Mouse (Mus musculus) heart, embryonic 10.5 days (tissue): ENCODE measurements at regions not wholly inside any gene's neighbourhood (a gene's known extent, or its start where the extent isn't known, plus 50 kb on each side); places are given as distances from the start of the nearest gene placed in this dataset.

Experiments
- DNase-seq: peaks from one replicate; pipeline ENCODE4 v3.0.0-alpha.2; 2017; ENCODE audit warnings: low spot score
- H3K27ac ChIP-seq: fragments of 300-500 bp; sonication (generic); 2 replicates; pipeline ENCODE4 v1.5.1; 2016; ENCODE audit warnings: mild to moderate bottlenecking
- H3K27me3 ChIP-seq: fragments of 300-500 bp; sonication (generic); 2 replicates; pipeline ENCODE4 v1.6.1; 2016; ENCODE audit warnings: mild to moderate bottlenecking; ENCODE audit not compliant: poor library complexity, insufficient read depth, severe bottlenecking
- H3K36me3 ChIP-seq: fragments of 300-500 bp; sonication (generic); 2 replicates; pipeline ENCODE4 v1.6.1; 2016; ENCODE audit warnings: mild to moderate bottlenecking, moderate library complexity
- H3K4me1 ChIP-seq: fragments of 300-500 bp; sonication (generic); 2 replicates; pipeline ENCODE4 v1.6.1; 2016; ENCODE audit warnings: mild to moderate bottlenecking
- H3K4me3 ChIP-seq: fragments of 300-500 bp; sonication (generic); 2 replicates; pipeline ENCODE4 v1.5.1; 2016; ENCODE audit warnings: mild to moderate bottlenecking, moderate library complexity
- H3K9me3 ChIP-seq: fragments of 300-500 bp; sonication (generic); 2 replicates; pipeline ENCODE4 v1.6.1; 2016; ENCODE audit warnings: mild to moderate bottlenecking, moderate library complexity
- WGBS: fragments of 180-500 bp; shearing (Covaris S2); methylation state at CpG from one replicate; pipeline ENCODE4 v1.1.7; 2016; 5-methylcytosine and 5-hydroxymethylcytosine counted together

DNA sequence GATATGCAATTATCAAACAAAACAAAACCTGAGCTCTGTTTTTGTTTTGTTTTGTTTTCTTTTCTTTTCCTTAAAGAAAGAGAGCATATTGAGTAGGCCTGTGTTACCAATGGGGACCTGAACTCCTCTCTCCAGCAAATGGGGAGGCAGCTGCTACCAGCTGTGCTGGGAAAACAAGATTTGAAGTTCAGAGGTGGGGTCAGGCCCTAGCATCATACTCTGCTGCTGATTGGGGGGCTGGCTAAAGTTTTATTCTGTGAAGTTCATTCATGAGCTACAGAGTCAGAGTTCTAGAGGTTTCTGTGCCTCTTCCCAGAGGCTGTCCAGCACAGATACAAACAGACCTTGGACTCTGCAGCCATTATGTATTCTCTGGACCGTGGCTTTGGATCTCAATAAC is 117.7 kb downstream of the Rassf10 start:
- Histone ChIP-seq H3K4me1 (peaks cover 11% of the 10 kb centered on the region), H3K27ac (no peak overlapping the region), H3K4me3 (no peak overlapping the region), H3K27me3 (peaks cover 5% of the 10 kb centered on the region; the same call in 1 of the 2 replicates), H3K36me3 (no peaks in the 10 kb centered on the region), H3K9me3 (no peaks in the 10 kb centered on the region)
- no peak for DNase-seq
- WGBS = 72% methylated on average over 1 of the region's 1 CpGs

DNA sequence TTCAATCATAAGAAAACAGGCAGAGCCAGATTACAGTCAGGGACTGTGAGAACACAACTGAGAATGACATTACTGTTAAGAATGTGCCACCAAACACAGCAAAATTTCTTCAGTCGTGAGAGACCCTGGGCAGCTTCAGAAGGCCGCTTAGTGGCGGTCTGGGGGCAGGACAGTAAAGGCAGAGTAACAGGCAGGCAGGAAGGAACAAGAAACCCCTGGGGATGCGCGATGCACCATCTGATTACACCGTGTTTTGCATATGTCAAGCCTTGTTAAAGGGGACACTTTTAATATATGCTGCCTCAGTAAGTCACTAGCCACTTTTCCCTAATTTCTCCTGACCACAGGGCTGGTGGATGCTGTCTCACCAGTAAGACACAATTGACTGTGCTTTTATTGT is 120.0 kb downstream of the Rassf10 start:
- no peak for DNase-seq
- Histone ChIP-seq H3K9me3 (no peaks in the 10 kb centered on the region), H3K27ac (no peak overlapping the region), H3K36me3 (no peaks in the 10 kb centered on the region), H3K4me3 (no peak overlapping the region), H3K27me3 (peaks cover 5% of the 10 kb centered on the region; the same call in 1 of the 2 replicates), H3K4me1 (0 out of 2 replicates have a peak, but pooled peaks cover 3% of the 10 kb centered on the region)
- 39% methylated on average over 6 of the region's 6 CpGs for WGBS

DNA sequence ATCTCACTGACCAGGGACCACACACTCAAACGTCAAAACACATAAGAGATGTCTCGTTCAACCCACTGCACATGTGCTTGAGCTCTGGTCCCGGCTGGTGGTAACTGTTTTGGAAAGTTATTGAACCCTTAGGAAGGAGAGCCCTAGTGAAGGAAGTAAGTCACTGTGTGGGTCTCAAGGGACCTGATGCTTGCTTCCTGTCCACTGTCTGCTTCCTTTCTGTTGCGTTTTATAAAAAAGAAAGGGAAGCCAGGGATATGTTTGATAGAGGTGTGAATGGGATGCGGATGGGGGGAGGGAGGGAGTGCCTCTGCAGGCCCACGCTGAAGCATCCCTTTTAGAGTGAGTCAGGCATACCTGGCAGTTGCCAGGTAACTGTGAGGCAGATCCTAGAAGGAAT is 121.6 kb downstream of the Rassf10 start:
- 59% methylated on average over 6 of the region's 6 CpGs for WGBS
- H3K27me3 ChIP-seq = no peaks in the 10 kb centered on the region
- no peak overlapping the region for H3K27ac ChIP-seq
- no peaks in the 10 kb centered on the region for H3K9me3 ChIP-seq
- no peaks in the 10 kb centered on the region for H3K36me3 ChIP-seq
- DNase-seq = no peak
- no peak overlapping the region for H3K4me3 ChIP-seq
- H3K4me1 ChIP-seq = peaks cover 5% of the 10 kb centered on the region

DNA sequence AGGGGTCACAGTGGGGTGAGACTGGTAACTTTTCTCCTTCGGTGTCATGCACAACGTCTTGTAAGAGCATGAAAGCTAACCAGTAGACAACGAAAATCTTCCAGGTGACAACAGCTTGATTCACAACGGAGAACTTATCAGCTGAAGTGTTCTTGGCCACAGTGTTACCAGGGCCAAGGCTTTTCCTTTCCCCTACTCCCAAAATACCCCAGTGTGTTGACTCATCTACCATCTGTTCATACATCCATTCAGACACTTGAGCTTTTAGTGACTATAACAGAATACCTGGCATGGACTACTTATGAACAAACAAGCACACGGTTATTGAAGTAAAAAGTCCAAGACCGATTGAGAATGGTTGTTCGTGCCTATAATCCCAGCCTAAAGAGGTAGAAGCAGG is 122.5 kb downstream of the Rassf10 start:
- Histone ChIP-seq H3K4me1 (peaks cover 14% of the 10 kb centered on the region), H3K9me3 (no peaks in the 10 kb centered on the region), H3K36me3 (no peaks in the 10 kb centered on the region), H3K27me3 (no peaks in the 10 kb centered on the region), H3K4me3 (no peak overlapping the region), H3K27ac (no peak overlapping the region)
- no peak for DNase-seq
- 80% methylated on average over 7 of the region's 7 CpGs for WGBS

DNA sequence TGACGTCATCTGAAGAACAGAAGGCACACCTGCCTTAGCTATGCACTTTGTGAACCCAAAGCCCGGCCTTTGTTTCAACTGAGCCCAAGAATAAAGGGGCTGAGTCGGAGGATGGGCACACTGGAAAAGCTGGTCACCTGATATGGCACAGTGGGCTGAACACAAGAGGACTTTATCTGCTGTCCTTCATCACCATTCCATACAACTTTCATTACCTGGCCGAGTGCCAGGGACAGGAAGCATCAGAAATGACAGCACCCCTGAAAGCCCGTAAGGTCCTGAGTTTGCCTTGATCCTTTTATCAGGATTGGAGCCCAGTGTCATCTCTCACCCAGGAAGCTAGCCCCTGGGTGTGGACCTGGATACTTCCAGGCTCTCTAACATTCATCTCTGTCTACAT is 126.1 kb upstream of the Arntl start:
- Histone ChIP-seq H3K9me3 (no peaks in the 10 kb centered on the region), H3K4me1 (peaks cover 22% of the 10 kb centered on the region), H3K36me3 (no peaks in the 10 kb centered on the region), H3K27me3 (0 out of 2 replicates have a peak, but pooled peaks cover 5% of the 10 kb centered on the region), H3K27ac (no peak overlapping the region), H3K4me3 (no peak overlapping the region)
- WGBS = 49% methylated on average over 5 of the region's 5 CpGs
- DNase-seq = no peak

DNA sequence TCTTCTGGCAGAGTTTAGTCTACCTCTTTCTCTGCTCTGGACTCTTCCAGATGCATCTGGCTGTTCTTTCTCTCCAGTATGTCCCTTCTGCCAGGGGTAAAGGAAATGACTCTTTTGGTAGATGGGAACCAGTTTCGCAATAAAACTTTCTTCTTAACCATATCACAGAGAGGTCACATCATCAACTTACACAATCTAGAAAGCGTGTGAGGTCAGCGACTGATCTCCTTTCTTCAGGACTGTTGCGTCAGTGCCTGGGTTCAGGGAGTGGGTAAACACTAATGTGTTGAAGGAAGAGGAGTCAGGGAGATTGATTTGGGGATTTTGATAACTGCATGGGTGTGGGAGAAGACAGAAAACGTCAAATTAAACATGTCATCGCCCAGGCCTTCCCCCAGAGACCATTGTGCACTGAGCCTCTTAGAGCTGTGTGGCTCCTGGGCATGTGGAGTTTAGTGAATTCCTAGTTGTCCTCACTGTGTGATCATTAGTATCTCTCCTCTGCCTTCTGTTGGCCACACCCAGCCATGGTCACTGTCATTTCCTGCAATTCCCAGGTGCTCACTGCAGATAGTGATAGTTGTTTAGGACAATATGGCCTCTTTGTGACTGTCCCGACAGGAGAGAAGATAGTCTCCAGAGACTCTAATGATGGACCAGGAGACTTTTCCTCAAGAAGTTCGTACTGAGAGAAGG is 122.2 kb upstream of the Arntl start:
- H3K36me3 ChIP-seq = no peaks in the 10 kb centered on the region
- H3K4me1 ChIP-seq = peaks cover 25% of the 10 kb centered on the region
- H3K4me3 ChIP-seq = no peak overlapping the region
- 0 out of 2 replicates have a peak, but pooled peaks cover 5% of the 10 kb centered on the region for H3K27me3 ChIP-seq
- 0 out of 2 replicates have a peak overlapping the region, but pooled peaks have one; percentile 67 for H3K27ac ChIP-seq
- H3K9me3 ChIP-seq = no peaks in the 10 kb centered on the region
- 56% methylated on average over 8 of the region's 8 CpGs for WGBS
- peak; percentile 85 for DNase-seq

DNA sequence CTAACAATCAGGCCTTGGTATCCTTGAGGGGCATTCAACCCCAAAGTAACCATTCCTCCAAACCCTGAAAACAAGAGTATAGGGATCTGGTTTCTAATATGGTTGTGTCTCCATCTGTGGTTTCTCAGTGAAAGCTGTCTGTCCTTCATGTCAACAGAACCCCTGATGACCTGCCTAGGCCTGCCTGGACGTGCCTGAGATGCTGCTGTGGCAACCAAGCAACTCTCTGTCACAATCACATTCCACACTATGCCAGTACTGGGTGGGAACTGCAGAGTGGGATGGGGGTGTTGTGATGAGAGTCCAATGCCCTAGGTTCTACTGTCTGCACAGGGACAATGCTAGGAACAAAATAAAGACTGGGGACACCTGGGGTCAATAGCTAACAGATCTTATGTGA is 121.1 kb upstream of the Arntl start:
- 30% methylated on average over 1 of the region's 1 CpGs for WGBS
- 0 out of 2 replicates have a peak, but pooled peaks cover 5% of the 10 kb centered on the region for H3K27me3 ChIP-seq
- H3K4me1 ChIP-seq = peaks cover 16% of the 10 kb centered on the region
- DNase-seq = no peak
- H3K36me3 ChIP-seq = no peaks in the 10 kb centered on the region
- no peaks in the 10 kb centered on the region for H3K9me3 ChIP-seq
- no peak overlapping the region for H3K4me3 ChIP-seq
- H3K27ac ChIP-seq = peak overlapping the region; percentile 47

DNA sequence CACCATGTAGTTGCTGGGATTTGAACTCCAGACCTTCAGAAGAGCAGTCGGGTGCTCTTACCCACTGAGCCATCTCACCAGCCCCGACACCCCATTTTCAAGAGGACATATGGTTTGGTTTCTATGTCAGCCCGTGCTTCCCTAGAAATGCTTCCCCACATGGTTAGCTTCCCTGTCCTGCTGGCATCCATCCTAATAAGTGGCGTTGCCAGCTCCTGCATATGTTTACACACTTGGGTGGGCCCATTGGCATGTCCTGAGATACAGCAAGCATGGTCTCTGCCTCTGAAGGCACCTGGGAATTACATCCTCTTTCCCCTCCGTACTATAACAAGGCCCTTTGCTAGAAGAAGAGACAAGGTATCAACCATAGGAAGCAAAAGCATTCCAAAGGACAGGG is 119.6 kb upstream of the Arntl start:
- H3K4me1 ChIP-seq = peaks cover 8% of the 10 kb centered on the region
- WGBS = 85% methylated on average over 5 of the region's 5 CpGs
- no peak overlapping the region for H3K27ac ChIP-seq
- H3K27me3 ChIP-seq = 0 out of 2 replicates have a peak, but pooled peaks cover 5% of the 10 kb centered on the region
- no peaks in the 10 kb centered on the region for H3K9me3 ChIP-seq
- DNase-seq = no peak
- H3K36me3 ChIP-seq = no peaks in the 10 kb centered on the region
- H3K4me3 ChIP-seq = no peak overlapping the region

DNA sequence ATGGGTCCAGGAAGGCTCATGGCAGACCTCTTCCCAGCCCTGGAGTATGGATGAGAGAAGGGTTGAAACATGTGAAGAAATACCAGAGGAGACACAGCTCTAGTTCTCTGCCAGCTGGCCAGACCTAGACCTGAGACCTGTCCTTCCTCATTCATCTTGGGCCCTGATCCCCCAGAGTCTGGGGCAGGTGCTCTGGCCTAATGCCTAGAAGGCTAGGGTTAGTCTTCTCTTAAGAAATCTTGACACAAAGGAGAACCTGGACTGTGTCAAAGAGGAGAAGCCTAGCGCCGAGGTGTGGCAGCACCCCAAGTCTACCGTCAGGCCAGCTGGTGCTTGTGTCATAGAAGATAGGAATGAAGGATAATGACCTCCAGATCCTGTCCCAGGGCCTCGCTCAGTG is 118.2 kb upstream of the Arntl start:
- DNase-seq = no peak
- H3K27ac ChIP-seq = no peak overlapping the region
- 0 out of 2 replicates have a peak, but pooled peaks cover 3% of the 10 kb centered on the region for H3K27me3 ChIP-seq
- 72% methylated on average over 4 of the region's 4 CpGs for WGBS
- no peak overlapping the region for H3K4me3 ChIP-seq
- H3K36me3 ChIP-seq = no peaks in the 10 kb centered on the region
- H3K9me3 ChIP-seq = no peaks in the 10 kb centered on the region
- peaks cover 8% of the 10 kb centered on the region for H3K4me1 ChIP-seq

DNA sequence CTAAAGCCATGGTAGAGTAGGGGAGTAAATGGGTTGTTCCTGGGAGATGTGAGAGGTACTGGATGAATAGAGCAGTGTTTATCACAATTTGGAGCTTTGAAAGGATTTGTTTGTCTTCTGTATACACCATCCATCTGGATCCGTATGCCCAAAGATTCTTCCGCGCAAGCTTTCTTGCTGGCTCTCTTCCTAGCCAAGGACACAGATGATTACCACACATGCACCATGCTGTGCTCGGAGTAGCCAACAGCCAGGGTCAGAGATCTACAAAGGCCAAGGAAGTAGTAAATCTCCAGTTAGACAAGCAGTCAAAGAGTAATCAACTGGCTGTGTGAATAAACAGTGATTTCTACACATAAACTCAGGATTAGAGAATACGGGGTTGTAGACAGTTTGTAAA is 113.3 kb upstream of the Arntl start:
- Histone ChIP-seq H3K36me3 (no peaks in the 10 kb centered on the region), H3K4me1 (no peaks in the 10 kb centered on the region), H3K27ac (no peak overlapping the region), H3K9me3 (no peaks in the 10 kb centered on the region), H3K4me3 (no peak overlapping the region), H3K27me3 (0 out of 2 replicates have a peak, but pooled peaks cover 7% of the 10 kb centered on the region)
- whole genome bisulfite sequencing = 81% methylated on average over 5 of the region's 5 CpGs
- no peak for DNase-seq

DNA sequence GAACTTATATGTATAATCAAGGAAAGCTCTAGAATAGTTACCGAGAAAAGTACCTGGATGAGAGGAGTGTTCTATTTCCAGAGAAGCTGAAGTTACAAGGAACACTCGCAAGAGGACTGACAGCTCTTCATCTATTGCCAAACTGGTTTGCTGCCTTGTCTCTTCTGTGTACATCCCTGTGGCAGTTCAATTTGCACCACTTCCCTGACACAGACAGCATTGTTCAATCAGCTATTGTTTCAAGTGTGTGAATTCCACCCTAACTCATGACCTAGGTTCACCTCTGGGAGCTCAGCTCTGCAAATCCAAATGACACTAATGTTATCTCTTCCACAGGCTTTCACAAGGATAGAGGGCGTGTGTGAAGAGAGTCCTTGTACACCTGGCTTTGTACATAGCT is 112.2 kb upstream of the Arntl start:
- WGBS = 44% methylated on average over 3 of the region's 3 CpGs

DNA sequence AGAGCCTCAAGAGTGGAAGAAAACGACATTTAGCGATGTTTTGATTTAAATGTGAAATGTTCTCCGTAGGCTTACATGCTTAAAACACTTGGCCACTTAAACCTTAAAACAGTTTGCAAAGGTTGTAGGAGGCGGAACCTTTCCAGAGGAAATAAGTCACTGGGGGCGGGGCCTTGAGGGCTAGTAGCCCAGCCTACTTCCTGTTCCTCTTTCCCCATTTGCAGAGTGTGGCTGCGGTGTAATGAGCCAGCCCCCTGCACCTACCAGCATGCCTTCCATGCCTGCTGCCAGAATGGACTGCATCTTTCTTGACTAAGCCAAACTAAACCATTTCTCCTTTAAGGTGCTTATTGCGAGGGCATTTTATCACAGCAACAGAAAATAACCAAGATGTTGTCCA is 103.0 kb upstream of the Arntl start:
- H3K4me1 ChIP-seq = peaks cover 4% of the 10 kb centered on the region
- 86% methylated on average over 7 of the region's 7 CpGs for WGBS
- H3K27ac ChIP-seq = no peak overlapping the region

More for the DNA sequence above, 112.2 kb upstream of the Arntl start:
- H3K27me3 ChIP-seq = 0 out of 2 replicates have a peak, but pooled peaks cover 7% of the 10 kb centered on the region
- H3K27ac ChIP-seq = no peak overlapping the region
- no peaks in the 10 kb centered on the region for H3K4me1 ChIP-seq
- H3K9me3 ChIP-seq = no peaks in the 10 kb centered on the region
- DNase-seq = no peak
- H3K36me3 ChIP-seq = no peaks in the 10 kb centered on the region
- H3K4me3 ChIP-seq = no peak overlapping the region

DNA sequence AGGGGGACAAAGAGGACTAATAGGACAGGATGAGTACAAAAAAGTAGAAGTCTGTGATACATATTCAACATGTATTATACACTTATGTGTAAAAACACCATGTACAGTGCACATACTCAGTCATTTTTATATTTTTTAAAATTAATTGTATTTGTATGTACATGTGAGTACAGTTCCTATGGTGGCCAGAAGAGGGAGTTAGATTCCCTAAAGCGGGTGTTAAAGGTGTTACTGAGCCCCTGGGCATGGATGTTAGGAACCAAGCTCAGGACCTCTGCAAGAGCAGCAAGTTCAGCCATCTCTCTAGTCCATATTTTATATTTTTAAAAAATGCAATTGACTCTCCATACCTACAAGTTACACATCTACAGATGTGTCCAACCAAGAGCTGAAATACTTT is 101.9 kb upstream of the Arntl start:
- H3K9me3 ChIP-seq = no peaks in the 10 kb centered on the region
- H3K4me1 ChIP-seq = peaks cover 4% of the 10 kb centered on the region
- no peaks in the 10 kb centered on the region for H3K36me3 ChIP-seq
- H3K27ac ChIP-seq = no peak overlapping the region
- 38% methylated on average over 1 of the region's 1 CpGs for WGBS
- no peak overlapping the region for H3K4me3 ChIP-seq
- H3K27me3 ChIP-seq = no peaks in the 10 kb centered on the region
- no peak for DNase-seq

More for the DNA sequence above, 103.0 kb upstream of the Arntl start:
- Histone ChIP-seq H3K36me3 (no peaks in the 10 kb centered on the region), H3K9me3 (no peaks in the 10 kb centered on the region), H3K4me3 (no peak overlapping the region), H3K27me3 (no peaks in the 10 kb centered on the region)
- DNase-seq = no peak

DNA sequence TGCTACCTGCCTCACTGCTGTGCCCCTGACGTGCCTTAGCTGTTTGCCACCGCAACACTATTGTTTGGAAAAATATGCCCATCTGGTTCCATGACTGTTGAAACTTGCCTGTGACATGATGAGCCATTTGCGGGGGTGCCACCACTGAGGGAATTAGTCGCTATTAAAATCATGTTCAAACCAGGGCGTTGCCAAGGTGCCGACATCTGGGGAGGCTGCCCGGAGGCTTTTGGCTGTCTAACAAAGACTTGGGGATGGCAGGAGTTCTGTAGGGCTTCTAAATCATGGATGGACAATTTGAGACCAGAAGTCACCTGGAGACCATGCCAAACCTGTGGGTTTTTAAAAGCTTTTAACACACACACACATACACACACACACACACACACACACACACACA is 100.5 kb upstream of the Arntl start:
- Histone ChIP-seq H3K4me3 (no peak overlapping the region), H3K4me1 (no peaks in the 10 kb centered on the region), H3K36me3 (no peaks in the 10 kb centered on the region), H3K27ac (no peak overlapping the region), H3K9me3 (no peaks in the 10 kb centered on the region), H3K27me3 (no peaks in the 10 kb centered on the region)
- WGBS = 91% methylated on average over 7 of the region's 7 CpGs
- no peak for DNase-seq
